Mouse (Mus musculus): Measurements from ENCODE around the gene Hist1h2ab. TPM values are rescaled to one million over a fixed set of nuclear protein-coding genes. Genes with fewer than 3 reads are reported as not detected.
"Not testable (repeated sequence)": the region's sequence is repeated elsewhere in the genome, so short reads cannot be mapped to it uniquely, and the experiment has no call there.

Hist1h2ab gene
- polyA plus RNA-seq, 1 experiment from 2014 or later, result 0.40 TPM

DNA sequence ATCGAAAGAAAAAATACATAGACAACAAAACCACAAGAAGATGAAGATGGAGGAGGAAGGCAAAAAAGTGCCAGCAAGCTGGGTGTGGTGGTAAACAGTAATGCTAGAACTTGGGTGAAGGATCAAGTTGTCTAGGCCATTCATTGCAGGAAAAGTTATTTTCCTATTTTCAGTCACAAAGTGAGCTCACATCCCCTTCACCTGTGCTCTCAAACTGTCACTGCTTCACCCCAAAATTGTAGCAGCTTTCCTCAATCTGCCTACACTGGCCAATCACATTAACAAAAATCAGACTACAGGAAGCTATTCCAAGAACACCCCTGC lies 9.0 kb downstream of the Hist1h2ab start:
- DNase-seq (ENCODE audit: low read depth, low spot score) (no peak), ATAC-seq (no peak)
- CTCF ChIA-PET, result interaction anchor here (0.9 to 1.5 kb wide), 2 partner anchors 13 to 23 kb away, joined by 3 read pairs; partner anchors contain the start of gene Hist1h2bb
- no peaks in the 10 kb centered on the region for H3K27me3 ChIP-seq
- POLR2A ChIA-PET, result interaction anchor here (1.4 kb wide), 1 partner anchor 61 kb away, joined by 4 read pairs; the partner anchor contains the start of gene Hist1h4c
- no peak for TF ChIP-seq CTCF (IDR thresholded peaks at IDR 0.05)
- in situ Hi-C loops (cut with MboI; ENCODE audit: low pct_unique_long_range_greater_than_20kb), result loop anchor here (25.0 kb wide), 1 partner anchor 1973 kb away; the partner anchor contains the start of genes Hist1h1b, Hist1h2an, Hist1h2bp and Hist1h3i

DNA sequence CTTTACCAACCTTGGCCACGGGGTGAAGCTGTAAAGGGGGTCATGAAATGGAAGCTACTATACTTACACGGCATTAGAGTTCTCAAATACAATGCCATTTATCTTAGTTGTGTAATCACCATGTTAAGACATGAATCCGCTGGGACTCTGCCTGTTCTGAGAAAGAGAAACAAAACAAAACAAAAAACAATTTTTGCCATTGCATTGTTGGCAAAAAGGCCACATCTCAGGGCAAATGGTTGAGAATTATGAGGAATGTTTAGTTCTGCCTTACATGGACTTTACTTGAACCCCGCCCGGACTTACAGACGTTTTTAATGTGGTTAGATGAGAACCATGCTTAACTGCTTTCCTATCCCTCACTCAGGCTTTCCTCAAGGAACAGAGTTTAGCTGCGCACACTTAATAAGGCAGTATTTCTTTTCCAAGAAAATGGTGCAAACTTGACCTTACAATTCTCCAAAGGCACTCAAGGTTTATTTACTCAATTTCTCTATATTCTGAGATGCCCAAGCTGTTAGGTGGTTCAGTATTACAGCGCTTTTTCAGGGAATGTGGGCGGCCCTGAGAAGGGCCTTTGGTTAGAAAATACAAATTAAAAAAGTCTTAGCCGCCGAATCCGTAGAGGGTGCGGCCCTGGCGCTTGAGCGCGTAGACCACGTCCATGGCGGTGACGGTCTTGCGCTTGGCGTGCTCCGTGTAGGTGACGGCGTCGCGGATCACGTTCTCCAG lies 9.5 kb downstream of the Hist1h2ab start:
- ATAC-seq, result no peak
- DNase-seq (ENCODE audit: low read depth, low spot score), result no peak
- CTCF ChIA-PET, result interaction anchor here (0.9 to 1.5 kb wide), 2 partner anchors 13 to 24 kb away, joined by 3 read pairs; partner anchors contain the start of gene Hist1h2bb
- no peak for TF ChIP-seq CTCF (IDR thresholded peaks at IDR 0.05)
- POLR2A ChIA-PET, result no interaction called here
- no peaks in the 10 kb centered on the region for H3K27me3 ChIP-seq
- in situ Hi-C loops (cut with MboI; ENCODE audit: low pct_unique_long_range_greater_than_20kb), result loop anchor here (25.0 kb wide), 1 partner anchor 1973 kb away; the partner anchor contains the start of genes Hist1h1b, Hist1h2an, Hist1h2bp and Hist1h3i

DNA sequence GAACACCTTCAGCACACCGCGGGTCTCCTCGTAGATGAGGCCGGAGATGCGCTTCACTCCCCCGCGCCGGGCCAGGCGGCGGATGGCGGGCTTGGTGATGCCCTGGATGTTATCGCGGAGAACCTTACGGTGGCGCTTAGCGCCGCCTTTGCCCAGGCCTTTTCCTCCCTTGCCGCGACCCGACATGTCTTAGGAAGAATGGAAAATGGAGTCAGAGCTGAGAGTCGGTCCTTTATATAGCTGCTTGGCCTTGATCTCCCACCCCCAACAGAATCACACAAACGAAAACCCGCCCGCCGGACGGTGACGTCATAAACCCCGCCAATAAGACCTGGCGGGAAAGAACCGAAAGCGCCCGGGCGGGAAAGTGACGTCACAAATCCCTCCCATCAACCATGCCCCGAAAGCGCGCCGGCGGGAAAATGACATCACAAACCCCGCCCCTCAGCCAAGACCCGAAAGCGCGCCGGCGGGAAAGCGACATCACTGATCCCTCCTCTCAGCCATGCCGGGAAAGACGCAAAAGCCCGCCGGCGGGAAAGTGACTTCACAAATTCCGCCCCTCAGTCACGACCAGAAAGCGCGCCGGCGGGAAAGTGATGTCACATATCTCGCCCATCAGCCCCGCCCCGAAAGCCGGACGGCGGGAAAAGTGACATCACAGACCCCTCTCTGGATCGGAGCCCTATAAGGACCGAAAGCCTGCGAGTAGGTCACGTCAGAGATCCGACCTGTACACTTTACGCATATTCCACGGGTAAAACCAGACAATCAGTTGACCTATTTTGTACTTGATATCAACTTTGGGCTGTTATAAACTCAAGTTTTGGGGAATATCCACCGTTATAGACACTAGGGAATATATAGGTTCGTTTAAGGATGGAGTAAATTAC lies 10.3 kb downstream of the Hist1h2ab start, which contains the start of gene Hist1h4a:
Gene Hist1h4a, minus strand, starts transcription at position 259 of the 893 bp plus-strand sequence.
- DNase-seq (ENCODE audit: low read depth, low spot score) (peak; percentile 94), ATAC-seq (peak; percentile 32)
- in situ Hi-C loops (cut with MboI; ENCODE audit: low pct_unique_long_range_greater_than_20kb), result loop anchor here (25.0 kb wide), 1 partner anchor 1974 kb away; the partner anchor contains the start of genes Hist1h1b, Hist1h2an, Hist1h2bp and Hist1h3i
- no peak for TF ChIP-seq CTCF (IDR thresholded peaks at IDR 0.05)
- POLR2A ChIA-PET, result interaction anchor here (0.7 kb wide), 1 partner anchor 10 kb away, joined by 3 read pairs; the partner anchor contains the start of gene Hist1h3b
- CTCF ChIA-PET, result no interaction called here
- no peaks in the 10 kb centered on the region for H3K27me3 ChIP-seq

DNA sequence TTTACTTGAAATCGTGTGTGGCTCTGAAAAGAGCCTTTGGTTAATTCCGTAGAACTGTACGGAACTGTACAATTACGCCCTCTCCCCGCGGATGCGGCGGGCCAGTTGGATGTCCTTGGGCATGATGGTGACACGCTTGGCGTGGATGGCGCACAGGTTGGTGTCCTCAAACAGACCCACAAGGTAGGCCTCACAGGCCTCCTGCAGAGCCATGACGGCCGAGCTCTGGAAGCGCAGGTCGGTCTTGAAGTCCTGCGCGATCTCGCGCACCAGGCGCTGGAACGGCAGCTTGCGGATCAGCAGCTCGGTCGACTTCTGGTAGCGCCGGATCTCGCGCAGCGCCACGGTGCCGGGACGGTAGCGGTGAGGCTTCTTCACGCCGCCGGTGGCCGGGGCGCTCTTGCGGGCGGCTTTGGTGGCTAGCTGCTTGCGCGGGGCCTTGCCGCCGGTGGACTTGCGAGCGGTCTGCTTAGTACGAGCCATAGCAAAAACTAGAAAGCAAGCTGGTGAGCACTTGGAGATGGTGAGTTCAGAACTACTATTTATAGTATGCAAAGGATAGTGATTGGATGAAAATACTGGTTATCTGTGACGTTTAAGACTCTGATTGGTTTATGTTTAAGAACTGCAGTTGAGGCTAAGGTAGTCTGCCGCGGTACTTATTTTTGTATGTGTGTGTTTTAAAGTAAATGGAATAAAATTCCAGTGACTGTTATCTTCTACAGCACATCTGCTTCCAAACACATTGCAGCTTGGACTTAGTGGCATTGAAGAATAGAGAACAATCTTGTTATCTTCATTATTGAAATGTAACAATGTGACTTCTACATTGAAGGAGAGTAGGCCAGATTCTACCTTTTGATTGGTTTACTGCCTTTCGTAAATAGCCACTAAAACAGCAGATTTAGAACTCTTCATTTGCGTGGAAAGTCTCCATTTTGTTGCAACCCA lies 11.2 kb downstream of the Hist1h2ab start, which contains the start of gene Hist1h3a:
Gene Hist1h3a, minus strand, starts transcription at position 516 of the 951 bp plus-strand sequence.
- ChIA-PET POLR2A (interaction anchor here (1.7 kb wide), 1 partner anchor 21 kb away, joined by 4 read pairs; no protein-coding TSS in a partner anchor), CTCF (interaction anchor here (1.2 kb wide), 1 partner anchor 8 kb away, joined by 4 read pairs; no protein-coding TSS in a partner anchor)
- not testable (repeated sequence) for H3K27me3 ChIP-seq
- ATAC-seq (peak; percentile 63), DNase-seq (ENCODE audit: low read depth, low spot score) (peak; percentile 95)
- in situ Hi-C loops (cut with MboI; ENCODE audit: low pct_unique_long_range_greater_than_20kb), result loop anchor here (25.0 kb wide), 1 partner anchor 1975 kb away; the partner anchor contains the start of genes Hist1h1b, Hist1h2an, Hist1h2bp and Hist1h3i

DNA sequence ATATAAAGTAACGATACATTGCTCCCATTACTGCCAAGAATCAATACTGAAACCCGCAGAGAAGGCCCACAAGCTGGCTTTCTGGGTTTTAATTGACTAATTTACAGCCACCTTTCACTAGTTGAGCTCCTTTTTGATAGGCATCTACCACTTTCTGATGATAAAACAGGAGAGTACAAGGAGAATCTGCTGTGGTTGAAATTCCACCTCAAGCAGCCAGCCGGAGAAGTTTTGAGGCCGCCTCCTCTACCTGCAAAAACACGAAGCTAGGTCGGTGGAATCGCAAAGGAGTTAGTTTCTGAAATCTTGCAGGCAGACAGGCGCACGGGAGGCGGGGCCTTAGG lies 12.3 kb downstream of the Hist1h2ab start:
- POLR2A ChIA-PET, result interaction anchor here (0.9 to 1.7 kb wide), 3 partner anchors 9 to 22 kb away, joined by 3 to 4 read pairs (median 4); no protein-coding TSS in a partner anchor

DNA sequence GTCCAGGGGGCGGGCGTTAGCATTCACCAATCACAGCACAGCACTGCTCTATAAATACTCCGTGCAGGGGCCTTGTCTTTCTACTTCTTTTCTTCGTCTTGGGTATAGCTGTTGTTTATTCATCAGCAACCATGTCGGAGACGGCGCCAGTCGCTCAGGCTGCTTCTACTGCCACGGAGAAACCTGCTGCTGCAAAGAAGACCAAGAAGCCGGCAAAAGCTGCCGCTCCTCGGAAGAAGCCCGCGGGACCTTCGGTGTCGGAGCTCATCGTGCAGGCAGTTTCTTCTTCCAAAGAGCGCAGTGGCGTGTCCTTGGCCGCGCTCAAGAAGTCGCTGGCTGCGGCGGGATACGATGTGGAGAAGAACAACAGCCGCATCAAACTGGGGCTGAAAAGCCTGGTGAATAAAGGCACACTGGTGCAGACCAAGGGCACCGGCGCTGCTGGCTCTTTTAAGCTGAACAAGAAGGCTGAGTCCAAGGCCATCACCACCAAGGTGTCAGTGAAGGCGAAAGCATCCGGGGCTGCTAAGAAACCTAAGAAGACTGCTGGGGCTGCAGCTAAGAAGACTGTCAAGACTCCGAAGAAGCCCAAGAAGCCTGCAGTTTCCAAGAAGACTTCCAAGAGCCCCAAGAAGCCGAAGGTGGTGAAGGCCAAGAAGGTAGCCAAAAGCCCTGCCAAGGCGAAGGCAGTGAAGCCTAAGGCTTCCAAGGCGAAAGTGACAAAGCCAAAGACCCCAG lies 12.8 kb downstream of the Hist1h2ab start, which contains the start of gene Hist1h1a:
Gene Hist1h1a, plus strand, starts transcription at position 81 of the 738 bp plus-strand sequence.
- ATAC-seq (peak; percentile 52), DNase-seq (ENCODE audit: low read depth, low spot score) (peak; percentile 64)
- in situ Hi-C loops (cut with MboI; ENCODE audit: low pct_unique_long_range_greater_than_20kb), result loop anchor here (25.0 kb wide), 1 partner anchor 1976 kb away; the partner anchor contains the start of genes Hist1h1b, Hist1h2an, Hist1h2bp and Hist1h3i
- TF ChIP-seq CTCF (IDR thresholded peaks at IDR 0.05), result no peak
- ChIA-PET CTCF (interaction anchor here (1.2 kb wide), 1 partner anchor 10 kb away, joined by 4 read pairs; no protein-coding TSS in a partner anchor), POLR2A (interaction anchor here (0.9 to 1.7 kb wide), 3 partner anchors 9 to 23 kb away, joined by 3 to 4 read pairs (median 4); no protein-coding TSS in a partner anchor)
- no peaks in the 10 kb centered on the region for H3K27me3 ChIP-seq

More for the DNA sequence above, 12.3 kb downstream of the Hist1h2ab start:
- no peak for DNase-seq (ENCODE audit: low read depth, low spot score)
- TF ChIP-seq CTCF (IDR thresholded peaks at IDR 0.05), result no peak
- CTCF ChIA-PET, result interaction anchor here (1.2 kb wide), 1 partner anchor 10 kb away, joined by 4 read pairs; no protein-coding TSS in a partner anchor
- H3K27me3 ChIP-seq, result no peaks in the 10 kb centered on the region
- no peak for ATAC-seq
- in situ Hi-C loops (cut with MboI; ENCODE audit: low pct_unique_long_range_greater_than_20kb), result loop anchor here (25.0 kb wide), 1 partner anchor 1976 kb away; the partner anchor contains the start of genes Hist1h1b, Hist1h2an, Hist1h2bp and Hist1h3i

DNA sequence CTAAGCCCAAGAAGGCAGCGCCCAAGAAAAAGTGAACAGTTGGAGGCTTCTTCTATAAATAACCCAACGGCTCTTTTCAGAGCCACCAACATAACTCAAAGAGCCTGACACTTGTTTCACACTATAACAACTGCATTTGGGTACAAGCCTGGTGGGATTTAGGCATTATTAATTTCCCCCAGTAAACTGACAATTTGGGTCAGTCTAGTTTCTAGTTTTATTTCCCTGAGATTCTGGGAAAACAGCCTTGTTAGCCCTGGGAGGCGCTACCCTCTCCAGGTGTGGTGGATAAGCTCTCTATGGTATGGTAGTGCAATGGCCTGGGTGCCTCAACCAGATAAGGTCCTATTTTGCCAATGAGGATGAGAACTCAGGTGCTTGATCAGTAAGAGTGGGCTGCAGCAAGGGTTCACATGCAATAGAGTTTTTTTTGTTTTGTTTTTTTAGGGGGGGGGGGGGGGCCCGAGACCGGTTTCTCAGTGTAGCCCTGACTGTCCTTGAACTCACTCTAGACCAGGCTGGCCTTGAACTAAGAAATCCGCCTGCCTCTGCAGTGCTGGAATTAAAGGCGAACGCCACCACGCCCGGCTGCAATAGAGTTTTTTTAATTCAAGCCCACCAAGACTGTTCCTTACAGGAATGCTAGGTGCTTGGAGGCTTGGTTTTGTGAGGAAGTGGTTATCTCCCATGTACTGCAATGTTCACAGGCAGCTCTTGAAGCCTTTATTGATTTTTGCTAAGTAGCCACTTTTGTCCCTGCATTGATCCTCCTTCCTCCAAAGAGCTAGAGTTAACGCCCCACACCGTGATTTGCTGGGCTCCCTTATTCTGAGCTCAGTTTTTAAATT lies 13.6 kb downstream of the Hist1h2ab start:
- in situ Hi-C loops (cut with MboI; ENCODE audit: low pct_unique_long_range_greater_than_20kb), result loop anchor here (25.0 kb wide), 1 partner anchor 1977 kb away; the partner anchor contains the start of genes Hist1h1b, Hist1h2an, Hist1h2bp and Hist1h3i
- DNase-seq (ENCODE audit: low read depth, low spot score) (no peak), ATAC-seq (no peak)
- no peaks in the 10 kb centered on the region for H3K27me3 ChIP-seq
- TF ChIP-seq CTCF (IDR thresholded peaks at IDR 0.05), result no peak
- CTCF ChIA-PET, result no interaction called here
- POLR2A ChIA-PET, result no interaction called here

DNA sequence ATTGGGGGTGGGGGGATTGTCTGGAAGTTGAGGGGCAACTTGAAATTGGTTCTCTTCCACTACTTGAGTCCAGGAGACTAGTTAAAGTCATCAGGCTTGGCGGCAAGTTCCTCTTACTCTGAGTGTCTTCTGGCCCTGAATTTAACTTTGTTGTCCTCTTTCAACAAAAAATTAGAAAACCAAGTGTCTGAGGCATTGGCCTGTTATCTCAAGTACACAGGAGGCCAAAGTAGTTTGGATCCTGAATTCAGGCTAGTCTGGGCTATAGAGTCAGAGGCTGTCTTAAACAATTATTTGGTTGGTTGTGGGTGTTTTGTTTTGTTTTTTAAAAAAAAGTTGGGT lies 14.2 kb downstream of the Hist1h2ab start:
- no peak for TF ChIP-seq CTCF (IDR thresholded peaks at IDR 0.05)
- POLR2A ChIA-PET, result no interaction called here
- ATAC-seq (no peak), DNase-seq (ENCODE audit: low read depth, low spot score) (no peak)
- H3K27me3 ChIP-seq, result no peaks in the 10 kb centered on the region
- in situ Hi-C loops (cut with MboI; ENCODE audit: low pct_unique_long_range_greater_than_20kb), result loop anchor here (25.0 kb wide), 1 partner anchor 1978 kb away; the partner anchor contains the start of genes Hist1h1b, Hist1h2an, Hist1h2bp and Hist1h3i
- CTCF ChIA-PET, result no interaction called here
